Mouse (Mus musculus): ENCODE results near the gene Rfx4.

- TF ChIP-seq POLR2A (IDR thresholded peaks at IDR 0.05; ENCODE audit: borderline replicate concordance, extremely low read depth, insufficient read depth, insufficient read length, poor library complexity, severe bottlenecking): no peak
- no peak for TF ChIP-seq CTCF (IDR thresholded peaks at IDR 0.05; ENCODE audit: borderline replicate concordance, extremely low read depth, insufficient read depth, insufficient read length)
Observed at GRCm38 (mm10) chr10:84815676-84816436, 60.0 kb downstream of the Rfx4 start.
